Mouse (Mus musculus): ENCODE measurements around the gene Pip4k2a. TPM values are rescaled to one million over a fixed set of nuclear protein-coding genes. Genes with fewer than 3 reads are reported as not detected.

Pip4k2a gene
- total and polyA plus RNA-seq, 3 experiments: 6.6 to 52.9 (median 20.8) TPM

DNA sequence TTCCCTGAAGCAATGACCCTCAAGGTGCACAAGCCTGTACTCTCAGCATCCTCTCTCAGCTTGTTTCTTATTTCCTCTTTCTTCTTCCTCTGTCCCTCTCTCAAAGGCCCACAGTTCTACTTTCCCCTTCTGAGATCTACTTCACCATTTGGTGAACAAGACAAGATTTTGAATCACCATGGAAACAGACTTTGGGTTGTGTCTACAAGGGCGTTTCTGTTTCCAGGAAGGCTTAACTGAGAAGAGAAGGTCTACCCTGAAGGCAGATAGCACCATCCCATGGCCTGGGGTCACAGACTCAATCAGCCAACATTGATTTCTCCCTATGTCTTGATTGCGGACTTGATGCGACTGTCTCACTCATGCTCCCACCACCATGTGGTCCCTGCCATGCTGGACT, 9.0 kb downstream of the Pip4k2a start:
- no peaks in the 10 kb centered on the region for H3K79me2 ChIP-seq (replicated peaks; ENCODE audit: control insufficient read depth, extremely low read depth, insufficient read depth, poor library complexity, severe bottlenecking)
- H3K27me3 ChIP-seq (replicated peaks): no peaks in the 10 kb centered on the region
- H3K4me3 ChIP-seq (replicated peaks in 1 of 3; ENCODE audit: low read depth in 2 of 3, low read length in 2 of 3, poor library complexity in 1 of 3): no peak overlapping the region
- H3K4me1 ChIP-seq (ENCODE audit: control insufficient read depth in 1 of 2, insufficient read depth in 2 of 2): peaks cover 11 to 55% of the 10 kb centered on the region in 2 experiments
- no peak overlapping the region for H3K9ac ChIP-seq (ENCODE audit: insufficient read depth, low read depth)
- in situ Hi-C loops (cut with MboI; ENCODE audit: low pct_ligation_motif_present, low pct_unique_long_range_greater_than_20kb, low sequenced_read_pairs) (no loop called here), dilution Hi-C loops (cut with MboI; ENCODE audit: extremely low pct_ligation_motif_present, extremely low pct_unique_long_range_greater_than_20kb, low sequenced_read_pairs) (no loop called here)
- peaks cover 0 to 24% of the 10 kb centered on the region in 2 experiments for H3K36me3 ChIP-seq (replicated peaks in 1 of 2; ENCODE audit: control insufficient read depth in 1 of 2, insufficient read depth in 1 of 2, low read length in 1 of 2)
- no peak overlapping the region for H3K27ac ChIP-seq (ENCODE audit: insufficient read depth, low read depth)
- H3K9me3 ChIP-seq (replicated peaks; ENCODE audit: low read length): peaks cover 15% of the 10 kb centered on the region
- DNase-seq (ENCODE audit: extremely low read depth): peak; percentile 87
- TF ChIP-seq IRF4 (IDR thresholded peaks at IDR 0.05; ENCODE audit: low read depth, low read length): 0 out of 2 replicates have a peak, but pooled peaks have one; percentile 44
- TF ChIP-seq RAD21 (IDR thresholded peaks at IDR 0.05; ENCODE audit: low read depth, low read length): peak; percentile 48
- TF ChIP-seq JUND (conservative IDR thresholded peaks at IDR 0.05; ENCODE audit: low read depth, low read length): no peak
- peak; percentile 31; the same call in 1 of the 2 replicates for TF ChIP-seq SMC3 (IDR thresholded peaks at IDR 0.05; ENCODE audit: low read depth, low read length)
- TF ChIP-seq EP300 (IDR thresholded peaks at IDR 0.05; ENCODE audit: low read length): peak; percentile 45; the same call in 1 of the 2 replicates
- peak; percentile 38; the same call in 1 of the 2 replicates for TF ChIP-seq ELF1 (IDR thresholded peaks at IDR 0.05; ENCODE audit: low read depth, low read length)
- TF ChIP-seq CTCF (conservative IDR thresholded peaks at IDR 0.05 in 1 of 2, IDR thresholded peaks at IDR 0.05 in 1 of 2; ENCODE audit: low read depth in 2 of 2, low read length in 2 of 2): peak in 1 of 2 experiments; percentile 33; a peak in 2 of 4 replicates
- TF ChIP-seq MAZ (IDR thresholded peaks at IDR 0.05; ENCODE audit: low read depth, low read length): no peak
- no peak overlapping the region for H3K4me2 ChIP-seq (ENCODE audit: insufficient read depth, low read depth, poor library complexity, severe bottlenecking)

- no peak for DNase-seq (ENCODE audit: extremely low read depth)
- Histone ChIP-seq H3K9ac (ENCODE audit: insufficient read depth, low read depth) (no peak overlapping the region), H3K27ac (ENCODE audit: insufficient read depth, low read depth) (no peak overlapping the region), H3K79me2 (replicated peaks; ENCODE audit: control insufficient read depth, extremely low read depth, insufficient read depth, poor library complexity, severe bottlenecking) (no peaks in the 10 kb centered on the region), H3K4me3 (replicated peaks in 1 of 3; ENCODE audit: low read depth in 2 of 3, low read length in 2 of 3, poor library complexity in 1 of 3) (no peak overlapping the region), H3K4me2 (ENCODE audit: insufficient read depth, low read depth, poor library complexity, severe bottlenecking) (no peak overlapping the region), H3K4me1 (ENCODE audit: control insufficient read depth in 1 of 2, insufficient read depth in 2 of 2) (peaks cover 19 to 78% of the 10 kb centered on the region in 2 experiments), H3K9me3 (replicated peaks; ENCODE audit: low read length) (no peaks in the 10 kb centered on the region), H3K36me3 (replicated peaks in 1 of 2; ENCODE audit: control insufficient read depth in 1 of 2, insufficient read depth in 1 of 2, low read length in 1 of 2) (peaks cover 0 to 19% of the 10 kb centered on the region in 2 experiments), H3K27me3 (replicated peaks) (no peaks in the 10 kb centered on the region)
- in situ Hi-C loops (cut with MboI; ENCODE audit: low pct_ligation_motif_present, low pct_unique_long_range_greater_than_20kb, low sequenced_read_pairs): no loop called here
- dilution Hi-C loops (cut with MboI; ENCODE audit: extremely low pct_ligation_motif_present, extremely low pct_unique_long_range_greater_than_20kb, low sequenced_read_pairs): no loop called here
- TF ChIP-seq KAT2A (IDR thresholded peaks at IDR 0.05; ENCODE audit: insufficient replicate concordance, low read length) (no peak), MAFK (IDR thresholded peaks at IDR 0.05; ENCODE audit: insufficient replicate concordance, low read length) (no peak), MEF2A (IDR thresholded peaks at IDR 0.05; ENCODE audit: borderline replicate concordance, low read depth, low read length) (no peak), JUN (IDR thresholded peaks at IDR 0.05; ENCODE audit: insufficient read depth, low read depth, low read length) (no peak), POLR2A (IDR thresholded peaks at IDR 0.05; ENCODE audit: low read depth, low read length) (no peak), RCOR1 (conservative IDR thresholded peaks at IDR 0.05; ENCODE audit: low read depth, low read length) (no peak), ZKSCAN1 (IDR thresholded peaks at IDR 0.05; ENCODE audit: borderline replicate concordance, low read depth, low read length) (no peak), TBP (conservative IDR thresholded peaks at IDR 0.05; ENCODE audit: low read depth, low read length) (no peak), SIN3A (IDR thresholded peaks at IDR 0.05; ENCODE audit: low read length) (no peak), PAX5 (IDR thresholded peaks at IDR 0.05; ENCODE audit: low read length) (no peak), EP300 (IDR thresholded peaks at IDR 0.05; ENCODE audit: low read length) (no peak), POLR2AphosphoS2 (IDR thresholded peaks at IDR 0.05; ENCODE audit: low read depth, low read length) (no peak), NELFE (IDR thresholded peaks at IDR 0.05; ENCODE audit: low read depth, low read length) (no peak)
These were observed 12.4 kb downstream of the Pip4k2a start for GRCm38 (mm10) chr2:18985506-18985905.

Measured in CH12.LX (cell line).